Mouse (Mus musculus) right cerebral cortex, postnatal 25 days (tissue): ENCODE data around the gene Amigo1.

Experiments used
- DNase-seq: peaks from one replicate; pipeline ENCODE4 v3.0.0; 2022

The Amigo1 gene

DNA sequence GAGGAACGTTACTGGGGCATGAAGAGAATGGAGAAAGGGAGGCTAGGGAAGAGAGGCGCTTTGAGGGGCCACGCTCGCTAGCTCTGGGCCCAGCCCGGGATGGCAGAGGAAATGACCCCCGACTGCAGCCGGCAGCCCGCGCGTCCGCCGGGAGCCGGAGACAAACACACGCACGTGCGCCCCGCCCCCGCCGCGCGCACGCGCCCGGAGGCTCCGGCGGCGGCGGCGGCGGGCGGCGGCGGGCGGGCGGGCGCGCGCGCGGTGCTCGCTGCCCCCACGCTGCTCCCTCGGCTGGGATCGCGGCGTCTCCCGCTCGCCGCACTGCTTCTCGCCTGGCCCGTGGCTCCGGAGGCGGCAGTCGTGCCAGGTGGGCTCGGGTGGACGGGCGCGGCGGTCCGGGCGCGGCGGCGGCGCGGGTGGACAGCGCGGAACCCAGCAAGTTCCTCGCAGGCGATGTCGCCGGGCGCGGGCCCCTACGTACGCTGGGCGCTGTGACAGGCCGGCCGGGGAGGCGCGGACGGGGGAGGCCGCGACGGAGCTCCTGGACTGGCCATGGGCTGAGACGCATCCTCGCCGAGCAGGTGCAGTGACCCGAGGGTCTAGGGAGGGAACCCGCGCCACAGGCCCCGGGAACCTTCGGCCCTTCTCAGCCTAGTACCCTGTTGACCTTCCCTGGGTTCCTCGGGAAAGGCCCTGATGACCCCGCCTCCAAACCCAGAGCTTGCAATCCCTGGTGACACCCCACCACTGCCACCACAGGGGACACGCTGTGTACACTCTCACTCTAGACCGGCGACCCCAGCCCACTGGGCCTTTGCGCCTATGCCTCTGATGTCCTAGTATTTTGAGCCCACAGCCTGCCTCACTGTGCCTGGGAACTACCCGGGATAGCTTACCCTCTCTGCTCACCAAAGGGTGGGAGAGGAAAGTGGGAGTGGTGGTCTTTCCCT is at the start of gene Amigo1:
Amigo1 (plus strand) TSS at position 238 of the 950 bp plus-strand sequence.
- peak; percentile 72 for DNase-seq

DNA sequence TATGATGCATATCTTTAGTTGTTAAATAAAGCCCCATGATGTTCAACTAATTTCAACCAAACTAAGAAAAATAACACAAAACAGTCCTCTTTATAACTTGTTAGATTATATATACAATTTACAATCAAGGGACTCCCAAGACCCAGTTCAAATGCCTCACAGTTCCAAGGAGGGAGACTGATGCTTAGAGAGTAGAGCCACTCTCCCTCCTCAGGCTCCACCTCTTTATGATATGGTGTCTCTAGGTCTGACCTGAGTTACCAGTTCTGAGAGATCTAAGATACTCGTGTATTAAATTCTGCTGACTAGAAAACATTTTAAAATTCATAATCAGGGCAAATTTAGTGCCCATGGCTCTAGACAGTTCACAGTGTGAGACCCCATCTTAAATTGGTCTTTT is 47.0 kb upstream of the Amigo1 start:
- no peak for DNase-seq

DNA sequence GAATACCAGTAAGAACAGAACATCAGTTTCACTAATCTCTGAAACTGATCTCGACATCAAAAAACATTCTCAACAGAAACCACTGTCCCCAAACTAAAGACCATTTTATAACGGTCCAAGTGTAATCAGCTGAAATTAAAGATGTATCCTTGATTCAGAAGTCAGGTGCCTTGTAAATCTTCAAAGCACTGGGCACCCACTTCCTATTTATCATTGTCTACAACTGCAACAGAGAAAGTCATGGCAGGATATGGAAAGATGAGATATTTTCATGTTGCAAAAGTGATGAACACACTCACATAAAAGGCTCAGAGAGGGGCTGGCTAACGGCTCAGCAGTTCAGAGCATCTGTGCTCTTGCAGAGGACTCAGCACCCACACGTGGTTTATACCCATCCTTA is 45.3 kb upstream of the Amigo1 start:
- no peak for DNase-seq

DNA sequence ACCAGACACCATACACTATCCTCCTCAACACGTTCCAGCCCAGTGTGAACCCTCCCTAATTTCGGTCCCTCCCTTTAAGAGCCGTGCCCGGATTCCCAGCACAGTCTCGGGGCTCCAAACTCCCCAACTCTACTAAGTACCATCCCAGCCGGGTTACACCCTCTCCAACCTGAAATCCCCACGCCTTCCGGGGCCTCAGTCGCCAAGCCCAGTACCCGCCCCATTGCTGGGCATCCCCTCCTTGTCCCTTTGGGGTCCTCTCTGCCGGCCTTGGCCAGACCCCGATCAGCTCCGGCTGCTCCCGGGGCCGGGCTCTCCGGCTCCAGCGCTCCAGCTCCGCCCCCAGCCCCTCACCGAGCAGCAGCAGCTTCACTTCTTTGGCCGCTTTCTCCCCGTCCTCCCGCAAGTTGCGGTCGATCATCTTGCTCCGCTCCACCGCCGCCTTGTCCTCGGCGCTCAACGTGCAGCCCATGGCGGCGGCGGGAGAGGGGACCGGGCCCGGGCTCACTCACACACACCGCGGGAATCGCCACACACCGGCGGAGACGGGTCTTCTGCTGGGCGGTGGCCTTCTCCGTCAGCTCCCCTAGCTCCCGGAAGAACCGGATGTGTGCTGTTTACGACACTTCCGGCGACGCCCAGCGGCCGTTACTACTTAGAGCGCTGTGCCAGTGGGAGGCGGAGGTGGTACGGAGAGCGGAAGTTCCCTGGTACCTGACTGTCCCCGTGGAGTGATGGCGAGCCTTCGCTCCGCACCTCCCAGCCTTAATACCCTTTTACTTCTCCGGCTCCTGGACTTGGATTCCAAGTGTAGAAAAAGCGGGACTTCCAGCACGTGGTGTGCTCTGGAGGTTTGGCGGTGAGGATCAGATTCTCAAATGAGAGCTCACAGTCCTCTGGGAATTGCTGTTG is 40.3 kb upstream of the Amigo1 start, which contains the start of gene Gnai3:
Gnai3 (minus strand) TSS at position 613 of the 912 bp plus-strand sequence.
- DNase-seq = peak; percentile 91

DNA sequence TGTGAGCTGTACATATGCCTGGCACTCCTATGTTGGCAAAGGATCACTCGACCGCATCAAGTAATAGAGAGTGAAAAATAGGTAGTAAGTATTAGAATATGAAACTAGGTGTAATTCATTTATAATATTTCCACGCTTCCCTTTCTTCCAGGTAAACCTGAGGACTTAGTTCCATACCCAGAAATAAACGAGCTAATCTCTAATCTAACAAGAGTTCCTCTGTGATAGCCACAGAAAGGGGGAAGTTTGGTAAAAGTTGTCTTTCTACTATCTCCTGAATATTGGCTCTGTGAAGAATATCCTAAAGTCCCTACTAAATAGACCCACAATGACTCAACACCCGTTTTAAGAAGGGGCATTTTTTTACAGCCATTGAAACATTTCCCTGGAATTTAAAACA is 39.5 kb upstream of the Amigo1 start:
- no peak for DNase-seq

DNA sequence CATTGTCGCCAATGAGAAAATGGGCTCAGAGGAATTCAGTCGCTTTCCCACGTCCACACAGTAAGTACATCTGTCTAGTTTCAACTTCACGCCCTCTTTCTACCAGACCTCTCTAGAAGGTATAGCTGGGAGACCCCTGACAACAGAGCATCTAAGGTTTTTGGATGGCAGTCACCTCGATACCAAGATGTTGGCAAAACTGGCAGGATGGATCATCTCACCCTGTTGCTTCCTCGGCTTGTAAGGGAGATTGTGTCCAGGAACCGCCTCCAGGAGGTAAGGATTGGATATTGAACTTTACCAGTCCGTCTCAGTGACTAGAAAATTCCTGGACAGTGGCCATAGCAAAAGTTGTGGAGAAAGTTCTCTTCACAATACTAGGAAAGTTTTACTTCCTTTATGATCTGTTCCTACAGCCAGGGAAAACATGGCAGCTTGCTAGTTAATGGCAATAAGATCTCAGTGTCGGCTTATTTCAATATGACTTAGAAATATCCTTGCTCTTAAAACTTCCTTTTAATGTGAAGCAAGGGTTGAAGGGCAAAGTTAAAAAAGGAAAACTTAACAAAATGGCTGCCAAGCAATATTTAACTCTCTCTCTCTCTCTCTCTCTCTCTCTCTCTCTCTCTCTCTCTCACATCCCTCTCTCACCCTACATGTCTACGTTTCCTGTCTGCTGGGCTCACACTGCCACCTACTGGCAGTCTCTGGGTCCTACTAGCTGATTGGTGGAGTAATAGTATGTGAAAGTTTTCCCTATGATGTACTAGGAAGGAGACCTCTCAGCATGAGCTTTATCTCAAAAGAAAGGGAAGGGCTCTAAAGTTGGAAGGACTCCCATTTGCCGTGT is 38.5 kb upstream of the Amigo1 start:
- DNase-seq = peak; percentile 81

DNA sequence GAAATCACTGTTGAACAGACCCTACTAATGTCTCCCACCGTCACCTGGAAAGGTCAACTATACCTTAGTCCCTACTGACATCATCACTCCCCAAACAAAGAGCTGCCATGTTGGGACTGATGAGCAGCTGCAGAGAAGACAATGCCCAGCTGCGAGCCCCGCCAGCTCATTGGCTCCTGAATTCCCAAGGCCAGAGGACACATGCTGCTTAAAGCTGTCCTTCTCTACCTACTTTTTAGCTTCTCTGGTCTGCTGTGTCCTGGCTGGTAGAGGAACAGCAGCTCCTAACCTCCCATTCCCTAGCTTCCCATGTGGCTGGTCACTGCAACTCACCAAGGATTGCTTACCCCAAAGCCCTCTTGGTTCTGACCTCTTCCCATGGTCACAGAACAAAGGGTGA is 33.8 kb upstream of the Amigo1 start:
- DNase-seq = no peak

DNA sequence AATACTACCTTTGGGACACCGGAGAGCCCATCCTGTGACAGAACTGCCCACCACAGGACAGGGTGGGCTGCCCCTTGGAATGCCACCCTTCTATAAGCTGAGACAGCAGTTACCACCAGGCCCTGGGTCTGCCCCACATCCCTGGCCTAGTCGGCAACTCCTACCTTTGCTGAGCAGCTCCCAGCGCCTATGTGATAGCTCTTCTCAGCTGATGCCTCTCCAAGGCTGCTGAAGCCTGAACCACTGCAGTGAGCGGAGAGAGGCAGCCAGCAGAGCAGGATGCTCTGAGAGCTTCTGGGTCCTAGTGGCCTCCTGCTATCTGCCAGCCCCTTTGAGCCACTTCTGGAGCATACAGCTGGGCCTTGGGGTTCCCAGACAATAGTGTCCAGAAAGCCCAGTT is 31.5 kb upstream of the Amigo1 start, which contains the start of gene Gpr61:
Gpr61 (minus strand) TSS at position 227 of the 400 bp plus-strand sequence.
- peak; percentile 80 for DNase-seq

DNA sequence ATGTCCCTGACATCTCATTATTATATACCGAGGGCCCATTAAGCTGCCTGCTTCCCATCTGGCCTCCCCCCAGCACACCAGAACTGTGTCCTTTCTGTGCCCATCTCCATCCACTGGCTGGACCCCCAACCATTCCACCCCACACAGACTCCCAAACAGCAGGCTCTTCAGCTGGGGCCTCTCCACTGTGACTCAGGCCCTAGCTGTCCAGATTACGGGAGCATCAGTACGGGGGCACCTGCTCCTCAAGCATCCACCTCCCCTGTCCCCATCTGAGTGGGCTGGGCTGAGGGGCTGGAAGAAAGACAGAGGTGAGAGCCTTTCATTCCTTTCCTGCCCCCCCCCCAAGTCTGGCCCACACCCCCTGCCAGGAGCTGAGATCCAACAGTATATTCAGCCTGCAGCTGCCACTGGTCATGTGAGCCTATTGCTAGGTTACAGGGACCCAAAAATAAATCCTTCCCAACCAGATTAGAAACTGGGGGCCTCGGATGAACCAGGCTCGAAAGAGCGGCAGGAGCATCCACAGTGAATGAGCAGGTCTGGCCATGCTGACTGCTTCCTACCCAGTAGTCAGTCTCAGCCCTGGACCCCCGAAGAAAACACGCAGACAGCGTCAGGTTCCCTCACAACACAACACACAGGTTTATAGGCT is 27.6 kb upstream of the Amigo1 start:
- peak; percentile 70 for DNase-seq

DNA sequence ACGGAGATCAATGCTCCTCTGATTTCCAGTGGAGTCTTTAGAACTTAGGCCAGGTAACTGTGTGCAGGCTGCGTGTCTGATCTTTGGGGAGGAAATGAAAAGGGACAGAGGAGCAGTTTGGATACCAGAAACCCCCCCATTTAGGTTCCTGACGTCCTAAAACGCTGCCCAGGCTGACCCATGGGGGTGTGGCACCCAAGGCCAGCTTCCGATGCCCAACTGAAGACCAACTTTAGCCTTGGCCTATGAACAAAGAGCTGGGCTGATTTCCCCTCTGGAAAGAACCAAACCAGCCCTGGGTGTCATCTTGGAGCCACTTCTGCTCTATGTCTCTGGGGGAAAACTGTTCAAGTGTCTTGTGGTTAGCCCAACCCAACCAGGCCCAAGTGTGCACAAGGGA is 22.0 kb upstream of the Amigo1 start:
- DNase-seq = no peak

DNA sequence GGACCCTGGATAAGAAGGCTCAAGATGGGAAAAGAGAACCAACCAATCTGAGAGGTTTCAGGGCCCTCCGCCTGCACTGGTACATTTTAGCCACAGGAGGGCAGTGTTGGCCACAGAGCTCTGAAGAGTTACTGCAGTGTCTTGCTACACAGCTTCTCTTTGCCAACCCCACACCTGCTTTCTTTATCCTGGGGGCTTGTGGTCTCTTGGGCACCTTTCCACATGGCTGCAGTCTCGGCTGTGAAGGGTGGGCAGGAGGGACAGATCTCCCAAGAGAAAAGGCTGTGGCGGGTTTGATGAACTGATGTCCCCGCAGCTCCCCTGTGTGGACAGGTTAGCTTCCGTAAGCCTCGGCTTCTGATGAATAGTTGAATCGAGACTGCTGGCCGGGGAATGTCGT is 21.3 kb upstream of the Amigo1 start:
- peak; percentile 82 for DNase-seq

DNA sequence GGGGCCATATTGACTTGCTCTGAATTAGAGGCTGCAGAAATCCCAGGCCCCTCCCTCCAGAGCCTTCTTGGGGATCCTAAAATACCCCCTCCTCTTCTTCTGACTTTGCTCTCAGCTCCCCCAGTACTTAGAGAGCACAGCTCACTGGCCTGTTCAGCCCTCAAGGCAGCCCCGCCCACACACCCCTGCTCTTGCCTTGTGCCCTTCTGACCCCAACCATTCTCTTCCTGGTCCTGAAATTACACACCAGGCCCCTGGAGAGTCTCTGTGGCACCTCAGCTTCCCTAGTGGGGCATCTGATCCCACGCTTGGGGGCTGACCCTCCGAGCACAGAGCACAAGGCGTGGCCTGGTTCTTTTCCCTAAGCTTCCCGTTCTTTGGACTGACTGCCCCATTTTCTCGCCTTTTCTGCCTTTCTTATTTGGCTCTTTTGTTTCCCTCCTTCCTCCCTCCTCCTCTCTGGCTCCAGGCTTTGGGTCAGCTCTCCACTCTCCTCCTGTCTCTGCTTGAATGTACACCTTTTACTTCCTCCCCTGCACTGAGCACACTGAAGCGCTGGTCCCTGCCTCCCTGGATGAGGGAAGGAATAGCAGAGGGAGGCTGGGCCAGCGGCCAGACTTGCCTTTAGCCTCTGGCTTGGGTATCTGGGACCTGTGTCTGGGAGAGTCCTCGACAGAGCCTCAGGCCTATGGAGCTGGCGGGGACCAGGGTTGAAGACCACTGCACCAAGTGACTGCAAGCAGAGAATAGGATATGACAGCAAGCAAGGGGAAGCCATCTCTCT is 20.4 kb upstream of the Amigo1 start:
- no peak for DNase-seq

DNA sequence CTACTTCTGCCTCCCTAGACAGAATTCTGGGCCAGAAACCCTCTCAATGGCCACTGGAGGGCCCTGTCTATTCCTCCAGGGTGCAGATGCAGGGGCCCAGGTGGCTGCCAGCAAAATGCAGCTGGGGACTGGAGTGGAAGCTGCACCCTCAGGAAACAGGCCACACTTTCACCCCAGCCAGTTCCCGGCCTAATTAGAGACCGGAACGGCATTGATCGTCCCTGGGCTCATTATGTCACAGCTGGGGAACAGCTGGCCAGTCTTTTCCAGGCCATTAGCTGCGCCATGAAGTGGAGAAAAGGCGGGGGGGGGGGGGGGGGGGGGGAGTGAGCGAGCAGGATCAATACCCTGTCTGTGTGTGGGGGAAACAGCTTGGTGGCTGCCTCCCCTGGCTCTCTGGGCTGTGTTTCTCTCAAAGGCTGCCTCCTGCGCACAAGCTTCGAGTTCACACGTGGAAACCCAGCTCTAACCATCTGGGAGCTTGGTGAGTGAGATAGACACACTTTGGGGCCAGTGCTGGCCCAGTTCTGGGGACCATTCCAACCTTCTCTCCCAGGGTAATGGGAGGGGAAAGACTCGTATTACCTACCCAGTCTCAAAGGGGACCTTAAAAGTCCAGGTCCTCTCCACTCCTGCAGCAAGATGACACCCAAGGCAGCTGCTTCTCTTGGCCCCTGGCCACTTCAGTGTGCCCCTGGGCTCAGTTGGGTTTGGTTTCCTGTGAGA is 19.5 kb upstream of the Amigo1 start:
- no peak for DNase-seq

DNA sequence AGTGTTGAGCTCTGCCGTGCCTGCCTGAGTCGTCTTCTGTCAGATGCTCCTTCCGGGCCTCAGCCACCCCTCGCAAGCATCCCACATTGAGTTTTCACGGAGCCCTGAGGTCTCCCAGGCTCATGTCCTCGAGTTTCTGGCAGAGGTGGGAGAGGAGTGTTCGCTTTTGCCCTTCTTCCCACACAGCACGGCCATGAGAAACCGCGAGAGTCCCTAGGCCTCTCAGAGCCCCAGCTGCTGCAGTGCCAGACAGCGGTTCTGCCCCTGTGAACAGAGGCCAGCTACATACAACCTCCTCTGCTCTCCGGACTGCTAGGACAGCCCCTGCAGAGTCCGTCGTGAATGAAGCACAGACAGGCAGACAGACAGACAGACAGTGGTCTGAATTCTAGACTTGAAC is 18.6 kb upstream of the Amigo1 start:
- DNase-seq = no peak

DNA sequence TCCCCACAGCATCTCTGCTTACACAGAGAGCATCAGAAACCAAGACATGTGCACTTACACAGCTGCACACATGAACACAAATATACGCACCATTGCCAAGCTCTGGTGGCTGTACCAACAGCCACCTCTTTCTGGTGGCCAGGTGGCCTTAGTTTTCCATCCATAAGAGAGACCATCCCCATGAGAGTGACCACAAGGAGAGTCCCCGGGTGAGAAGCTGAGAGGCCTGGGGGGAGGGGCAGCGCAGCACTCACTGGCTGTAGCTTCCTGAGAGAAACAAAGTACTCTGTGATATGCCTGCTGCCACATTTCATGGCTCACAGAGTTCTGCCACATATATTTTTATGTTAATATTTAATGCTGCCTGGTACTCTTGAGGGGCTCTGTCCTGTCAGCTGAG is 16.9 kb upstream of the Amigo1 start:
- DNase-seq = no peak

DNA sequence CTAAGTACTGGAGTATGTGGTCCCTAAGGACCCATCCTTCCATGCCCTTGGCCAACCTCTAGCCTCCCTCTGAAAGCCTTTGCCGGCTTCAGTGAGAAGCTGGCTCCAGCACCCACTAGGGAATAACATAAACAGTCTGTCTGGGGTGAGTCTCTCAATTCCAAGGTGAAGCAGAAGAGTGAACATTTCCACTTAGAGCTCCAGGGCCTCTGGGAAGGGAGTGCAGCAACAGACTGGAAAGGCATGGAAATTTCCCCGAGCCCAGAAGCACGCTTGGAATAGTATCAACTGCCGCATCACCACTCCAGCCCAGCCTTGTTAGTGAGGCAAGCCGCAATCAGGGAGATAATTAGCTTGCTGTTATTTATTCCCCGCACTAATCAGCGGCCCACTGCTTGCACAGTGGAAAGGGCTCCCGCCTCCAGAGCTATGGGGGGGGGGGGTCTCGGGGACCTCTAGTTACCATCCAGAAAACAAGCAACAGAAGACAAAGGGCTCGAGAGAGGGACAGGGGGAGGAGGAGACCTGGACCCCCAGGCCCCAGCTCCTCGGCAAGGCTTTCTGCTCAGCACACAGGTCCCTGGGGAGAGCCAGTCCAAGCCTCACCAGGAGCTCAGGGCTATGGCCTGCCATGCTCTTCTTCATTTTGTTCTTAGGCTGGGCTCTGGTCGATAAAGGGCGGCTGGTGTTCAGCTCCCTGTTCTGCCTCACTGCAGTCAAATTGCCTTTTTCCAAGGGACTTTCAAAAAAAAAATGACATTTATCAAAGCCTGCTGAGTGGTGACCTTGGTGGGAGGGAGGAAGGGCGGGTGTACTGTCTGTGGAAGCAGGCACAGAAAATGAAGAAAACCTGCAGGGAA is 11.2 kb upstream of the Amigo1 start:
- peak; percentile 66 for DNase-seq

DNA sequence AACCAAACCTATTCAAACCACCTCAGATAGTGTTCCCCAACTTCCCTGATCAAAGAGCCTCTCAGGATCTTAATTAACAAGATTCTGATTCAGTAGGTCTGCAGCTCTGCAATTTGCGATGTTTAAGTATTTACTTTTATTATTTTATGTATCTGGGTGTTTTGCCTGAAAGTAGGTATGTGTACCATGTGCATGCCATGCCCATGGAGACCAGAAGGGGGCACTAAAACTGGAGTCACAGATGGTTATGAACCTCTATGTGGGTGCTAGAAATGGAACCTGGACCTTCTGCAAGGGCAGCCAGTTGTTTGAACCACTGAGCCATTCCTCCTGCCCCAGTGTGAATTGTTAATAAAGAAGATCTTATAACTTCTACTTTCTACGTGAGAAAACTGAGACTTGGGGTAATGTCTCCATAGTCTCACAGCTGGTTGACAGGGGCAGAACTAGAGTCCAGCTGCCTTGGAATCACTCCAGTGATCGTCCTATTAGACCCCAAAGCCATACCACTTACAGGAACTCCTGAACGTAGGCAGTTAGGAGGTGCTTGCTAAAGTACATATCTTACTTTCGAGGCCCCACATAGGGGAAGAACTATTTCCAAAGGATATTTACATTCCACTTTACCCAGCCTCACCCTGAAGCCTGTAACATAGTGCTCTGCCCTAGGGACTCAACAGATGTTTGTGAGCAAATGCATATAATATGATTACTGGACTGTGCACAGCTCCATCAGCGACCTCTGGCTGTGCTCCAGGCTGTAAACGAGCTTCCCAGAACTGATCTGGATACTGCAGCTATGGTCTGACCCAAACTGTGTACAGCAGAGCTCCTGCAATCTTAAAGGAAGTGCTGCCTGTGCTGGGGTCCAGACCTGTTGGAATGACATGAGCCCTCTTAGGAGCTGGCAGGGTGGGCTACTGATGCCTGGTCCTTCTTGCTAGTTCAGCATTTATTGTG is 7.1 kb upstream of the Amigo1 start:
- no peak for DNase-seq

DNA sequence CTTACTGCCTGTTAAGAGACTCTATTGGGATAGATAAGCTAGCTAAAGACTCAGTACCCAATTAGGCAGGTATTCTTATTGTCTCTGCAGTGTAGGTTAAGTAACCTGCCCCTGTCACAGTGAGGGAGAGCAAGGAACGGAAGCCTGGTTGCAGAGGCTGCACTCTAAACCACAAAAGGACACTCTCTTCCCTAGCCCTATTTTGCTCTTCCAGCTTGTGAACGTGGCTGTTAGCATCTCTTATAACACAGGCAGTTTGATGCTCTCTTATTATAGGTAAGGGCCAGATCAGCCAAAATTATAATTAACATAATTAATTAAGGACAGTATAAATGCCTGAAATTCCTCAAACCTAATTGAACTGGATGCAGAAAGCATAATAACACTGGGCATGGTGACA is 5.6 kb upstream of the Amigo1 start:
- no peak for DNase-seq
